36 mouse cellular contexts compared by ENCODE assay signal in genomic region chr9:105848396-105848795, GRCm38 (mm10). TPM values are rescaled to one million over a fixed set of nuclear protein-coding genes. Genes with fewer than 3 reads are reported as not detected.
"Had no signal": no experiment of that assay in that cellular context is flagged by ENCODE, and none has a peak within 500 bp of the region (broad histone marks: within the 10 kb centered on the region; RNA-seq: fewer than 3 reads in every experiment).

No protein-coding gene starts in this region.

- H3K36me3 ChIP-seq: limb, embryonic 10.5 days; limb, embryonic 12.5 days; limb, embryonic 13.5 days; limb, embryonic 15.5 days; liver, embryonic 12.5 days; liver, embryonic 13.5 days; liver, embryonic 15.5 days; lung, embryonic 15.5 days; midbrain, embryonic 10.5 days; midbrain, embryonic 12.5 days; midbrain, embryonic 13.5 days; midbrain, embryonic 15.5 days; neural tube, embryonic 12.5 days had no signal

- H3K4me1 ChIP-seq: limb, embryonic 12.5 days; limb, embryonic 13.5 days; limb, embryonic 15.5 days; liver, embryonic 12.5 days; liver, embryonic 13.5 days; liver, embryonic 15.5 days; megakaryocyte, embryonic 14.5 days; midbrain, embryonic 10.5 days; midbrain, embryonic 12.5 days; midbrain, embryonic 13.5 days; midbrain, embryonic 15.5 days; neural tube, embryonic 12.5 days had no signal

- H3K9ac ChIP-seq: limb, embryonic 12.5 days; limb, embryonic 13.5 days; limb, embryonic 15.5 days; liver, embryonic 12.5 days; liver, embryonic 13.5 days; liver, embryonic 14.5 days; liver, embryonic 15.5 days; liver, postnatal 0 days; lung, embryonic 14.5 days; lung, embryonic 15.5 days; midbrain, embryonic 12.5 days; midbrain, embryonic 13.5 days; midbrain, embryonic 15.5 days; neural tube, embryonic 12.5 days had no signal

- H3K4me3 ChIP-seq: limb, embryonic 10.5 days; limb, embryonic 12.5 days; limb, embryonic 13.5 days; limb, embryonic 15.5 days; liver, embryonic 12.5 days; liver, embryonic 13.5 days; liver, embryonic 15.5 days; lung, embryonic 15.5 days; megakaryocyte, embryonic 14.5 days; midbrain, embryonic 10.5 days; midbrain, embryonic 12.5 days; midbrain, embryonic 13.5 days; midbrain, embryonic 15.5 days; myocyte; neural tube, embryonic 12.5 days had no signal

- H3K4me2 ChIP-seq: limb, embryonic 12.5 days; limb, embryonic 13.5 days; limb, embryonic 15.5 days; liver, embryonic 11.5 days; liver, embryonic 12.5 days; liver, embryonic 13.5 days; liver, embryonic 15.5 days; lung, embryonic 14.5 days; lung, embryonic 15.5 days; midbrain, embryonic 11.5 days; midbrain, embryonic 12.5 days; midbrain, embryonic 13.5 days; midbrain, embryonic 15.5 days; neural tube, embryonic 12.5 days had no signal

- ATAC-seq: liver, embryonic 12.5 days; liver, postnatal 0 days; lung, postnatal 0 days; midbrain, embryonic 13.5 days; midbrain, embryonic 15.5 days; midbrain, embryonic 16.5 days had no signal

- H3K27ac ChIP-seq: limb, embryonic 10.5 days; limb, embryonic 12.5 days; limb, embryonic 13.5 days; limb, embryonic 15.5 days; liver, embryonic 12.5 days; liver, embryonic 13.5 days; liver, embryonic 14.5 days; liver, embryonic 15.5 days; lung, embryonic 15.5 days; macrophage; midbrain, embryonic 10.5 days; midbrain, embryonic 12.5 days; midbrain, embryonic 13.5 days; midbrain, embryonic 15.5 days; neural tube, embryonic 12.5 days had no signal

- H3K9me3 ChIP-seq: limb, embryonic 10.5 days; limb, embryonic 12.5 days; limb, embryonic 13.5 days; limb, embryonic 15.5 days; liver, embryonic 12.5 days; liver, embryonic 13.5 days; liver, embryonic 15.5 days; lung, embryonic 15.5 days; megakaryocyte, embryonic 14.5 days; midbrain, embryonic 10.5 days; midbrain, embryonic 12.5 days; midbrain, embryonic 15.5 days; neural tube, embryonic 12.5 days had no signal

- DNase-seq: left cerebral cortex, postnatal 4 days; liver; liver, embryonic 13.5 days; liver, postnatal 0 days; lung, adult 18-20 months; lung, adult 2 months; lung, embryonic 14.5 days; lung, postnatal 10 days; lung, postnatal 14 days; lung, postnatal 36 days; lung, postnatal 4 days; midbrain, embryonic 14.5 days had no signal

- H3K27me3 ChIP-seq: limb, embryonic 12.5 days; limb, embryonic 13.5 days; limb, embryonic 15.5 days; liver, embryonic 12.5 days; liver, embryonic 13.5 days; liver, embryonic 15.5 days; megakaryocyte, embryonic 14.5 days; midbrain, embryonic 12.5 days; midbrain, embryonic 13.5 days; midbrain, embryonic 15.5 days; neural tube, embryonic 12.5 days had no signal

RNA-seq across cellular contexts. Expression of gene Col6a6, which starts 20.4 kb away (rescaled TPM):
- total RNA-seq: megakaryocyte progenitor cell, adult 5-6 weeks; megakaryocyte, adult 5-6 weeks; megakaryocyte-erythroid progenitor cell, adult 5-6 weeks; monocyte, adult 5-6 weeks had no signal
- polyA plus RNA-seq: macrophage had no signal
